Mouse (Mus musculus): ENCODE measurements around the gene Dda1.
"Not testable (repeated sequence)": the region's sequence is repeated elsewhere in the genome, so short reads cannot be mapped to it uniquely, and the experiment has no call there.

Gene Dda1

DNA sequence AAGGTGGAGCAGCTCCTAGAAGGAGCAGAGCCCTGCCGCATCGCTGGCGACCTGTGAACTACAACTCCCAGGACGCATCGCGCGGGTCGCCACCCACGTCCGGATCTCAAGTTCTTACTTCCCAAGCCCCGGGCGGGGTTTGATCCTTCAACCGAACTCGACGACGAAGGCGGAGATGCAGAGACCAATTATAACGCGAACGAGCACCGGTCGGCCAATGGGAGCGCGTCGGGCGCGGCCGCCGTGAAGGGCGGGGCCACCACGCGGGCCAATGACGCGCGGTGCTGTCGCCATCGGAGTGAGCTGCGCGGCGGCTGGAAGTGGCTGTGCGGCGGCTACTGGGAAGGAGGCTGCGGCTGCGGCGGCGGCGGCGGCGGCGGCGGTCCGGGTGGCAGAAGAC lies at the start of gene Dda1:
Dda1 (plus strand) TSS at position 284 of the 400 bp plus-strand sequence.
- DNase-seq (ENCODE audit: low read depth, low spot score): peak; percentile 99

GRCm38 (mm10) chr8:71422121-71422520 lies 46.9 kb upstream of the Dda1 start:
- DNase-seq (ENCODE audit: low read depth, low spot score): no peak

GRCm38 (mm10) chr8:71432935-71433334 lies 36.1 kb upstream of the Dda1 start:
- not testable (repeated sequence) for DNase-seq (ENCODE audit: low read depth, low spot score)

DNA sequence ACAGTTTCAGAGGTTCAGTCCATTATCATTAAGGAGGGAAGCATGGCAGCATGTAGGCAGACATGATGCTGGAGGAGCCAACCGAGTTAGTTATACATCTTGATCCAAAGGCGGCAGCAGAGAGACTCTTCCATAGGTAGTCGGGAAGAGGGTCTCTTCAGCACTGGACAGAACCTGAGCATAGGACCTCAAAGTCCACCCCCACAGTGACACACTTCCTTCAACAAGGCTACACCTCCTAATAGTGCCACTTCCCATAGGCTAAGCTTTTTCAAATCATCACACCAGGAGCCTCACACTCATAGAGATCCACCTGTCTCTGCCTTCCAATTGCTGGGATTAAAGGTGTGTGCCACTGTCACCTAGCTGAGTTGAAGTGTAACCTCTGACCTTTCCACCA lies 32.0 kb upstream of the Dda1 start:
- no peak for DNase-seq (ENCODE audit: low read depth, low spot score)

GRCm38 (mm10) chr8:71441404-71441803 lies 27.6 kb upstream of the Dda1 start:
- peak; percentile 65 for DNase-seq (ENCODE audit: low read depth, low spot score)

GRCm38 (mm10) chr8:71445096-71445495 lies 23.9 kb upstream of the Dda1 start:
- no peak for DNase-seq (ENCODE audit: low read depth, low spot score)

GRCm38 (mm10) chr8:71451337-71451736 lies 17.7 kb upstream of the Dda1 start:
- DNase-seq (ENCODE audit: low read depth, low spot score): no peak

DNA sequence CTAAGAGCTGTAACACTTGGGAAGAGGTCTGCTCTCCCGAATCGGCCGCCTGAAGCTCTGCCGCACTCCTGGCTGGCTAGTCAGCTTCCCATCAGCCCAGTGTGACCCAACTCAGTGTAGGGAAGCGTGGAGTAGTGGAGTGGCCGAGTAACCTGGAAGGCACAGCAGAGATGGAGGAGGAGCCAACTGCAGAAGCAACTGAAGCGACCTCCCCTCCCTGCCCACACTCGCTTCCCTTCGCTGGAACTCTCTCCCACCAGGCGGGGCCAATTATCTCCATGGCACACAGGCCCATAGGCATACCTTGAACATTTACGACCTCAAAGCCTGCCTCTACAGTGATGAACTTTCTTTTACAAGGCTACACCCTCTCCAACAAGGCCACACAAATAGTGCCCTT lies 17.2 kb upstream of the Dda1 start:
- no peak for DNase-seq (ENCODE audit: low read depth, low spot score)

- DNase-seq (ENCODE audit: low read depth, low spot score): no peak
Measured at GRCm38 (mm10) chr8:71452669-71453068, 16.3 kb upstream of the Dda1 start.

DNA sequence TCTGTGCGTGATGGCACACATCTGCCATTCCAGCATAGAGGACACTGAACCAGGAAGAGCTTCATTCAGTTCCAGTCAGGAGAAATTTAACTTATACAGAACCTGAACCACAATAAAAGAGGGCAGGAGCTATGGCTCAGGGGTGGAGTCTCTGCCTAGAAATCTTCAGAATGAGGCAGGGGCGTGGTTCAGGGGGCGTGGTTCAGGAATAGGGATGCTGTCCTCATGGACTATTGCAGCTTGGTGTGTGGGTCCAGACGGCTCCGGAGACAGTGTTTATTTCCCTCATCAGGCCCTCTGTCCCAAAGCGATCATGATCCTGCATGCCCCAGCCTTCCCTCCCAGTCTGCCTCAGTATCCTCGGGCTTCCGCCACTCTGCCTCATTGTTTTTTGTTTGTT lies 14.3 kb upstream of the Dda1 start:
- DNase-seq (ENCODE audit: low read depth, low spot score): peak; percentile 64

GRCm38 (mm10) chr8:71456906-71457305 lies 12.1 kb upstream of the Dda1 start:
- DNase-seq (ENCODE audit: low read depth, low spot score): no peak

GRCm38 (mm10) chr8:71457659-71458270 lies 11.2 kb upstream of the Dda1 start:
- DNase-seq (ENCODE audit: low read depth, low spot score): peak; percentile 70

GRCm38 (mm10) chr8:71460716-71461115 lies 8.3 kb upstream of the Dda1 start:
- no peak for DNase-seq (ENCODE audit: low read depth, low spot score)

GRCm38 (mm10) chr8:71461152-71461840 lies 7.7 kb upstream of the Dda1 start:
- DNase-seq (ENCODE audit: low read depth, low spot score): no peak

DNA sequence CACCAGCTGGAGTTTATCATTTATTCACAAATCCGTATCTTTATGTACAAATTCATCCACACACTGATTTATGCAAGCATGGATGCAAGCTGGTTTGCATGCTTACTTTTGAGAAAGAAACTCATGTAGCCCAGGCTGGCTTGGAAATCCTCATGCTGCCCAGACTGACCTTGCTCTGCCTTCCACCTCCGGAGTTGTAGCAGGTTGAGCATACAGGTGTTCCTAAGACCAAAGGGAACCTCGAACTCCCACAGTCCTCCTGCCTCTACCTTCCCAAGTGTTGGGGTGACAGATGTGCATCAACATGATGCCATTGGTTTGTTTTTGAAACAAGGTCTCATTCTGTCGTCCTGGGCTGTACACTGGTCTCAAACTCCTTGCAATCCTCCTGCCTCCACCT lies 6.8 kb upstream of the Dda1 start:
- no peak for DNase-seq (ENCODE audit: low read depth, low spot score)

- no peak for DNase-seq (ENCODE audit: low read depth, low spot score)
Measured at GRCm38 (mm10) chr8:71462786-71463185, 6.2 kb upstream of the Dda1 start.

GRCm38 (mm10) chr8:71463188-71464033 lies 5.6 kb upstream of the Dda1 start, which contains the start of gene Abhd8:
Abhd8 (minus strand) TSS chr8:71463655.
- peak; percentile 96 for DNase-seq (ENCODE audit: low read depth, low spot score)

- DNase-seq (ENCODE audit: low read depth, low spot score): peak; percentile 100
Measured at GRCm38 (mm10) chr8:71464513-71465500, 4.2 kb upstream of the Dda1 start, which contains the start of gene Mrpl34. Mrpl34 (plus strand) TSS chr8:71464959.

DNA sequence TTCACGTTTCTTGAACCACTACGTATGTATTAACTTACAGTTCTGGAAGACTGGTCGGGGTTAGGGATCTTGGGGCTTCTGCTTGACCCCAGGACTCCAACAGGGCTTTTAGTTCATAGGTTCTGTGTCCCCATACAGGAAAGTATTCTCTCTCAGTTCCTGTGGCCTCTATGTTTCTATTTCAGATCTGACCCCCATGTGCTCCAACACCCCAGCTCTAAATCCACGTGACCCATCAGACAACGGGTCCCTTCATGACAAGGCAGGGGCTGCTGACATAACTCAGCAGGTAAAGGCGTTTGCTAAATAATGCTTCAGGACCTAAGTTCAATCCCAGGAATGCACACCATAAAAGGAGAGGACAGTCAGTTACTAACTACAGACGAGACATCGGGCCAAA lies 3.3 kb upstream of the Dda1 start:
- DNase-seq (ENCODE audit: low read depth, low spot score): no peak

DNA sequence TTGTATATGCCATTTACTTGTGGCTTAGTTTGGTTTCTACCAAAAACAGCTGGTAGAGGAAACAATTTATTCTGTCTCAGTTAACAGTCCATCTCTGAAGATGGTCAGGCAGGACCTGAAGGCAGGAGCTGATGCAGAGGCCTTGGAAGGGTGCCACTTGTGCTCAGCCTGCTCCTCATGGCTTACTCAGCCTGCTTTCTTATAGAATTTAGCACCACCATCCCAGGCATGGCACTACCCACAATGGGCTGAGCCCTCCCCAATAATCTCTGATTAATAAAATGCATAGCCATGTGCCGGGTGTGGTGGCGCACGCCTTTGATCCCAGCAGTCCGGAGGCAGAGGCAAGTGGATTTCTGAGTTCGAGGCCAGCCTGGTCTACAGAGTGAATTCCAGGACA lies 2.8 kb upstream of the Dda1 start:
- DNase-seq (ENCODE audit: low read depth, low spot score): no peak

DNA sequence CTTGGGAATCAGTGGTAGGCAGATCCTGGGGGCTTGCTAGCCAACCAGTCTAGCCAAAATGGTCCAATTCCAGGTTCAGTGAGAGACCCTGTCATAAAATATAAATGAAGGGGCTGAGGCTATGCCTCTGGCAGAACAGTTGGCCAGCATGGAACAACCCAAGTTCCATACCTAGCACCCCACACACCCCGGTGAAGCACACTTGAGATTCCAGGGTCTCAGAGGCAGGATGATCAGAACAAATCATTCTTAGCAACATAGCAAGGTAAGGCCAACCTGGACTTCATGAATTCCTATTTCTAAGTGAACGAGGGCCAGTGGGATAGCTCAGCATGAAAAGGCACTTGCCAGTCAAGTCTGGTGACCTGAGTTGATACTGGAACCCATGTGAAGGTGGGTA lies 1.8 kb upstream of the Dda1 start:
- DNase-seq (ENCODE audit: low read depth, low spot score): no peak

All from R1 (cell line).